Mouse (Mus musculus): ENCODE results near the gene Sde2.
A peak's percentile ranks its signal among the peaks of the same experiment; 100 is the strongest.
"Not testable (repeated sequence)": the region's sequence is repeated elsewhere in the genome, so short reads cannot be mapped to it uniquely, and the experiment has no call there.

The Sde2 gene

GRCm38 (mm10) chr1:180835273-180836015 lies 15.5 kb upstream of the Sde2 start:
- no peak for DNase-seq (ENCODE audit: low read depth)

- DNase-seq (ENCODE audit: low read depth) = not testable (repeated sequence)
These were observed 14.5 kb upstream of the Sde2 start for GRCm38 (mm10) chr1:180836467-180836866.

GRCm38 (mm10) chr1:180837186-180837585 lies 13.7 kb upstream of the Sde2 start:
- no peak for DNase-seq (ENCODE audit: low read depth)

- no peak for DNase-seq (ENCODE audit: low read depth)
These were observed 12.9 kb upstream of the Sde2 start for GRCm38 (mm10) chr1:180838014-180838413.

GRCm38 (mm10) chr1:180839201-180839910 lies 11.6 kb upstream of the Sde2 start:
- no peak for DNase-seq (ENCODE audit: low read depth)

- DNase-seq (ENCODE audit: low read depth) = no peak
These were observed 9.2 kb upstream of the Sde2 start for GRCm38 (mm10) chr1:180841561-180842300.

GRCm38 (mm10) chr1:180848114-180848510 lies 2.8 kb upstream of the Sde2 start:
- DNase-seq (ENCODE audit: low read depth) = peak; percentile 65

GRCm38 (mm10) chr1:180848511-180849241 lies 2.3 kb upstream of the Sde2 start:
- no peak for DNase-seq (ENCODE audit: low read depth)

GRCm38 (mm10) chr1:180849701-180850301 lies 1.1 kb upstream of the Sde2 start:
- no peak for DNase-seq (ENCODE audit: low read depth)

- DNase-seq (ENCODE audit: low read depth) = no peak
These were observed 7.8 kb downstream of the Sde2 start for GRCm38 (mm10) chr1:180858763-180859162.

GRCm38 (mm10) chr1:180860030-180860429 lies 9.1 kb downstream of the Sde2 start:
- DNase-seq (ENCODE audit: low read depth) = peak; percentile 25

GRCm38 (mm10) chr1:180863606-180864005 lies 12.7 kb downstream of the Sde2 start:
- DNase-seq (ENCODE audit: low read depth) = peak; percentile 59

- no peak for DNase-seq (ENCODE audit: low read depth)
These were observed 15.1 kb downstream of the Sde2 start for GRCm38 (mm10) chr1:180866001-180866400.

- DNase-seq (ENCODE audit: low read depth) = no peak
These were observed 19.3 kb downstream of the Sde2 start for GRCm38 (mm10) chr1:180870122-180870650.

GRCm38 (mm10) chr1:180873861-180874484 lies 23.0 kb downstream of the Sde2 start:
- DNase-seq (ENCODE audit: low read depth) = peak; percentile 76

GRCm38 (mm10) chr1:180874615-180875014 lies 23.7 kb downstream of the Sde2 start:
- DNase-seq (ENCODE audit: low read depth) = no peak

- DNase-seq (ENCODE audit: low read depth) = no peak
These were observed 24.2 kb downstream of the Sde2 start for GRCm38 (mm10) chr1:180875126-180875525.

GRCm38 (mm10) chr1:180877466-180877865 lies 26.5 kb downstream of the Sde2 start:
- DNase-seq (ENCODE audit: low read depth) = no peak

- DNase-seq (ENCODE audit: low read depth) = no peak
These were observed 30.8 kb downstream of the Sde2 start for GRCm38 (mm10) chr1:180881768-180882167.

GRCm38 (mm10) chr1:180883731-180884130 lies 32.8 kb downstream of the Sde2 start:
- no peak for DNase-seq (ENCODE audit: low read depth)

GRCm38 (mm10) chr1:180884484-180884883 lies 33.6 kb downstream of the Sde2 start:
- no peak for DNase-seq (ENCODE audit: low read depth)
